Mouse (Mus musculus): ENCODE measurements around the gene Agtpbp1. TPM values are rescaled to one million over a fixed set of nuclear protein-coding genes. Genes with fewer than 3 reads are reported as not detected.

Agtpbp1 gene
- 30.1 and 35.7 TPM in 2 replicates for polyA plus RNA-seq (2015; fragmentation: Nextera tagmentation; extraction: Ambion mirVana)

DNA sequence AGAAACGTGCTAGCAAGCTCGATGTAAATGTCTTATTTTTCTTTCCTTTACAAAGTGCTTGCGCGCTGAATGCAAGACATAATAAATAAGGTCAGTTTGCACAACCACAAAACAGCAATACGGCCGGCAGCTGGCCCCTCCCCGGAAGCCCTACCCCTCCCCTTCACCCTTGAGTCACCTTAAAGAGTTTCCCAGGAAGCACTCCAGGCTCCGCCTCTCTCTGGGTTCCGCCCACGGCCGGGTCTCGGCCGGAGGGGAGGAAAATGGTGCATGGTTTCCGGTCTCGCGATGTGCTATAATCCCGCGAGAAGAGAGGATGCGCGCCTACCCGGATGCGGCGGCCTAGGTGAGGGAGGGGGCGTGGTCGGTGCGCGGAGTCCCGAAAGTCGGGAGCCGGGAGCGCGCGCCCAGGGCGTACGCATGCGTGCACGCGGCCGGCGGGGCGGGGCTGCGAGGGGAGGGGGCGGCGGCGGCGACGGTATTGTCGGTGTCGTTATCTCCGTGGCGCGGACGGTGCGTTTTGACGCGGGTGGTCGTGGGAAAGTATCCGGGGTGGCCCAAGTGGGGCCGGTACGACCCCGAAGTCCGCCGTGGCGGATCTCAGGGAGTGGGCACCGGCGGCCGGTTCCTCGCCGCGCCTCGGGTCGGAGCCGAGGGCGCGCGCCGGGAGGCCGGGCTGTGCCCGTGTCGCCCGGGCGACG lies at the start of gene Agtpbp1, which contains the start of gene Naa35:
TSS of gene Agtpbp1 (minus strand) at position 281 of the 701 bp plus-strand sequence.
TSS of gene Naa35 (plus strand) at position 313 of the 701 bp plus-strand sequence.
- Histone ChIP-seq H3K4me1 (peaks cover 34% of the 10 kb centered on the region), H3K4me3 (peak within 1 kb of the TSS; percentile 93), H3K9me3 (replicated peaks) (no peaks in the 10 kb centered on the region), H3K27ac (peak within 1 kb of the TSS; percentile 76), H3K9ac (peak within 1 kb of the TSS; percentile 94), H3K27me3 (no peaks in the 10 kb centered on the region), H3K4me2 (peak within 1 kb of the TSS; percentile 98), H3K36me3 (ENCODE audit: poor library complexity, severe bottlenecking) (peaks cover 26% of the 10 kb centered on the region)
- WGBS = under 1% methylated on average over 79 of the region's 83 CpGs
- ATAC-seq = peak; percentile 99

DNA sequence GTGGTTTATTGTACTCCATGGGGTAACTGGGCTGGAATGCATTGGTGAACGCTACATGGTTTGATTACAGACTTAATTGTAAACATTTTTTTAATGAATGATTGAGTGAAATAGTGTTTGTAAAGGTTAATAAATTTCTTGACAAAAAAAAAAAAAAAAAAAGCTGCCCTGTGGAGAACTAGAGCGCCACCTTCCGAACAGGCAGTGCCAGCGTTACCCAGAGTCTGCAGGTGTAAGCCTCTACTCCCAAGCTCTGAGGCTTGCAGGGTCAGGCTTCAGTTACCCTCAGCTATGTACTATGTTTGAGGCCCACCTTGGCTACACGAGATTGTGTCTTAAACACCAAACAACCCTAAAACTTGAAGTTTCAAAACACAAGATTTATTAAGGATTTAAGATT lies 49.6 kb upstream of the Agtpbp1 start:
- Histone ChIP-seq H3K4me1 (no peaks in the 10 kb centered on the region), H3K27ac (no peak overlapping the region), H3K27me3 (no peaks in the 10 kb centered on the region), H3K36me3 (ENCODE audit: poor library complexity, severe bottlenecking) (peaks cover 100% of the 10 kb centered on the region), H3K9me3 (replicated peaks) (no peaks in the 10 kb centered on the region), H3K4me3 (no peak overlapping the region), H3K4me2 (no peak overlapping the region), H3K9ac (no peak overlapping the region)
- WGBS = 78% methylated on average over 5 of the region's 5 CpGs
- no peak for ATAC-seq

DNA sequence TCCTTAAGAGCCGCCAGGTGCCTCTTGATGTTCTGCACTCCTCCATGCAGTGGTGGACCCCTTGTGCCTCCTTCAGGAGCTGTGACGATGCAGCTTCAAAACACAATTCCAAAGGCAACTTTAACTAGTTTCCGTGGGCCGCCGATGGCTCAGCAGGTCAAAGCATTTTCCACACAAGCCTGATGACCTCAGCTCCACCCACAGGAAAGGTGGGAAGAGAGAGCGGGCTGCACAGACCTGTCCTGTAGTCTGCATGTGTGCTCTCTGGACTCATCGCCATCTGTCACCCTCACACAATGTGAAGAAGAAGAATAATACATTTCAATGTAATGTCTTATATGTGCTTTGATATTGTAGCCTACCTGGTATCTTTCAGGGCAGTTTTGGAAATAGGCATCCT lies 41.7 kb upstream of the Agtpbp1 start:
- no peak for ATAC-seq
- H3K9me3 ChIP-seq (replicated peaks) = no peaks in the 10 kb centered on the region
- no peak overlapping the region for H3K27ac ChIP-seq
- H3K4me1 ChIP-seq = no peaks in the 10 kb centered on the region
- H3K36me3 ChIP-seq (ENCODE audit: poor library complexity, severe bottlenecking) = peaks cover 89% of the 10 kb centered on the region
- H3K4me2 ChIP-seq = no peak overlapping the region
- H3K9ac ChIP-seq = no peak overlapping the region
- 92% methylated on average over 7 of the region's 7 CpGs for WGBS
- no peaks in the 10 kb centered on the region for H3K27me3 ChIP-seq
- H3K4me3 ChIP-seq = no peak overlapping the region

DNA sequence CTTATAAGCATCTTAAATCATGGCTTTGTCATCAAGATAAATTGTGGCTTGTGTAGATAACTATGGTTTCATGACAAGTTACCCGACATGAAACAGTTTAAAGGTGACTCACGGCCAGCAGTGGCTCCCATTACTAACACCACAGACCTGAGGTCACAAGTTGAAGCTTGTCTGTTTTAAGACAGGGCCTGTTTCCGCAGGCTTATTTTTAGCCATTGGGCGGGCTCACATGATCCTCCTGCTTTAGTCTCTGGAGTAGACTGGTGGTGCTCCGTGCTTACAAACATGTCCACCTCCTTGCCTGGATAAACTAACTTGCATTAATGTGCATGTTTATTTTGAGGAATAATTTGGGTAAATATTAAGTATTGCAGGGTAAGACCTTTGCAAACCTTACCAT lies 39.9 kb upstream of the Agtpbp1 start:
- H3K4me1 ChIP-seq = no peaks in the 10 kb centered on the region
- no peak overlapping the region for H3K9ac ChIP-seq
- H3K4me2 ChIP-seq = no peak overlapping the region
- no peak overlapping the region for H3K27ac ChIP-seq
- ATAC-seq = no peak
- H3K9me3 ChIP-seq (replicated peaks) = no peaks in the 10 kb centered on the region
- H3K4me3 ChIP-seq = no peak overlapping the region
- WGBS = 93% methylated on average over 5 of the region's 5 CpGs
- H3K27me3 ChIP-seq = no peaks in the 10 kb centered on the region
- H3K36me3 ChIP-seq (ENCODE audit: poor library complexity, severe bottlenecking) = peaks cover 89% of the 10 kb centered on the region

DNA sequence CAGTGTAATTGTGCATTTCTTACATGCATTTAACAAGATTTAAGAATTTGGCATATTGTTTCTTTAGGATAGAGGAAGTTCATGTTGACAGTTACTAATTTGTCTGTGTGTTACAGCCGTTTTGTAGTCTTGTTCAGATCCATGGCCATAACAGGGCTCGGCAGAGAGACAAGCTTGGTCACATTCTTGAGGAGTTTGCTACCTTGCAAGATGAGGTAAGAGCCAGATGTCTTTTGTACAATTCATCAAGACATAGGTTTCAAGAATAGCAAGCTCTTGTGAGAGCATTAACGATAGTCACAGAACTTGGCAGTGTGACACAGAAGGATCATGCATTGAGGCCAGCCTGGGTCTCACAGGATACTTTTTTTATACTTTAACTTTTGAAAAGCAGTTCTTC lies 39.4 kb upstream of the Agtpbp1 start:
- ATAC-seq = no peak
- Histone ChIP-seq H3K4me3 (no peak overlapping the region), H3K27me3 (no peaks in the 10 kb centered on the region), H3K36me3 (ENCODE audit: poor library complexity, severe bottlenecking) (peaks cover 86% of the 10 kb centered on the region), H3K9me3 (replicated peaks) (no peaks in the 10 kb centered on the region), H3K4me2 (no peak overlapping the region), H3K4me1 (no peaks in the 10 kb centered on the region), H3K27ac (no peak overlapping the region), H3K9ac (no peak overlapping the region)
- 88% methylated on average over 3 of the region's 3 CpGs for WGBS

DNA sequence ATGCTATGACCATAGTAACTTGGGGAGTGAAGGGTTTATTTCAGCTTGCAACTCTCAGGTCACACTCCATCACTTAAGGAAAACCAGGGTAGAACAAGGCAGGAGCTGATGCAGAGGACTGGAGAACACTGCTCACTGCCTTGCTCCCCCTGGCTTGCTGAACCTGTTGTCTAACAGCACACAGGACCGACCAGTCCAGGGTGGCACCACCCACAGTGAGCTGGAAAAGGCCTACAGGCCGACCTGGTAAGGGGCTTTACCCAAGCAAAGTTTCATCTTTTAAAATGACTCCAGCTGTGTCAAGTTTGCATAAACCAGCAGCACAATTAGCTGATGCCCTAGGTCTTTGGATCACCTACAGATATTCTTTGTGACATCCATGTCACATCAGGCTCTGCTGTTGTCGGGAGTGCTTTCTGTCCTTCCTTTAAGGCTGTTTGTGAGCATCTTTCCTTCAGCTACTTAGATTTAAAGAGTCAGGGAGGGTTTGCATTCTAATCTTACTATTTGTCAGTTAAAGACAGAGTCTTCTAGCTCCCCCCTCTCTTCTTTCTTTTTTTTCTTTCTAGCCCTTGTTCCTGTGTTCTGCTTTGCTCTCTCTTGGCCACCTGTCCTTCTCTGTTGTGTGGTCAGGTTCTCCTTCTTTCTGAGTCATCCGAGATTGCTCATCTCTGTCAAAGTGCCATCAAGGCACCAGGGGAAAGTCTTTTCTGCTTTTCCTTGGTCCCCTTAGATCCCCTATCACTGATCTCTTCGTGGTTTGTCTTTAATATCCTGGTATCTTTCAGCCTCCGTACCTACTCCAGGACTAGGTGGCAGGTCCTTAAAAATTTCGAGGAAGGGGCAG lies 36.8 kb upstream of the Agtpbp1 start:
- no peak for ATAC-seq
- H3K36me3 ChIP-seq (ENCODE audit: poor library complexity, severe bottlenecking) = peaks cover 88% of the 10 kb centered on the region
- H3K27me3 ChIP-seq = no peaks in the 10 kb centered on the region
- no peaks in the 10 kb centered on the region for H3K9me3 ChIP-seq (replicated peaks)
- no peak overlapping the region for H3K27ac ChIP-seq
- H3K4me1 ChIP-seq = no peaks in the 10 kb centered on the region
- WGBS = 94% methylated on average over 7 of the region's 7 CpGs
- no peak overlapping the region for H3K4me3 ChIP-seq
- no peak overlapping the region for H3K9ac ChIP-seq
- H3K4me2 ChIP-seq = no peak overlapping the region

DNA sequence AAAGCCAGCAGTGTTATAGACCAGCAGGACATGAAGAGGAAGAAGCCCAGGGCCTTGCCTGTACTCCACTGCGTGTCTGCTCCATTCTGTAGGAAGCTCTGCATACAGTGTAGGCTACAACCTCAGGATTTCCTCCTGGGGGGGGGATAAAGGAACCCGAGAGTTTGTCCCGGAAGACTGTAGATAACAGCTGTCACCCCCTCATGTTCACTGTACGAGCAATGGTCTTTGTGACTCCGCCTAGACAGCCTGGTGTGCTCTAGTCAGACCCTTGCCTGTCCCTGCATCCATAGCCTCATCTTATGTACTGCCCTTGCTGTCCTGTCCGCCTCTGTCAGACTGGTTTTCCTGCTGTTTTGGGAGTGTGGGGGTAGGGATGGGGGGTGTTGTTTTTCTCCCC lies 33.4 kb upstream of the Agtpbp1 start:
- no peaks in the 10 kb centered on the region for H3K9me3 ChIP-seq (replicated peaks)
- H3K36me3 ChIP-seq (ENCODE audit: poor library complexity, severe bottlenecking) = peaks cover 80% of the 10 kb centered on the region
- no peak overlapping the region for H3K27ac ChIP-seq
- no peak overlapping the region for H3K4me2 ChIP-seq
- no peak overlapping the region for H3K9ac ChIP-seq
- no peak overlapping the region for H3K4me3 ChIP-seq
- WGBS = 96% methylated on average over 6 of the region's 6 CpGs
- H3K4me1 ChIP-seq = no peaks in the 10 kb centered on the region
- ATAC-seq = no peak
- H3K27me3 ChIP-seq = no peaks in the 10 kb centered on the region

DNA sequence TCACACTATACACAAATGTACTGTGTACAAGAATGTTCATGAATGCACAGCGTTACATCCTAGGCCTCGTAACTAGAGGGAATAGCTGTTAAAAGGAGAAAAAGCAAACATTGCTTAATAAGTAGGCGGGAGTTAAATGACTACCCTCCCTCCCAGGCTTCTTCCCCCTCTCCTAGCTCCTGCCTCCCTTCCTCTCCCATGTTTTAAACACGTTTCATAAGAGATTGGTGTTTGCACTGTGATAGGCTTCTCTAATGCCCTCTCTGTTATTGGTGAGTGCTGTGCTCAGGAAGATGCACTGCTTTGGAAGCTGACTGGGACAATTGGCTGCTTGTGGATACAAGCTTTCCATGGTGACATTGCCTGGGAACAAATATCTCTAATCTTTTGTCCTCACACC lies 30.5 kb upstream of the Agtpbp1 start:
- 90% methylated on average over 4 of the region's 4 CpGs for WGBS
- H3K9ac ChIP-seq = no peak overlapping the region
- H3K9me3 ChIP-seq (replicated peaks) = no peaks in the 10 kb centered on the region
- H3K4me2 ChIP-seq = no peak overlapping the region
- H3K4me1 ChIP-seq = no peaks in the 10 kb centered on the region
- peaks cover 77% of the 10 kb centered on the region for H3K36me3 ChIP-seq (ENCODE audit: poor library complexity, severe bottlenecking)
- H3K27ac ChIP-seq = no peak overlapping the region
- no peak overlapping the region for H3K4me3 ChIP-seq
- no peaks in the 10 kb centered on the region for H3K27me3 ChIP-seq
- no peak for ATAC-seq

DNA sequence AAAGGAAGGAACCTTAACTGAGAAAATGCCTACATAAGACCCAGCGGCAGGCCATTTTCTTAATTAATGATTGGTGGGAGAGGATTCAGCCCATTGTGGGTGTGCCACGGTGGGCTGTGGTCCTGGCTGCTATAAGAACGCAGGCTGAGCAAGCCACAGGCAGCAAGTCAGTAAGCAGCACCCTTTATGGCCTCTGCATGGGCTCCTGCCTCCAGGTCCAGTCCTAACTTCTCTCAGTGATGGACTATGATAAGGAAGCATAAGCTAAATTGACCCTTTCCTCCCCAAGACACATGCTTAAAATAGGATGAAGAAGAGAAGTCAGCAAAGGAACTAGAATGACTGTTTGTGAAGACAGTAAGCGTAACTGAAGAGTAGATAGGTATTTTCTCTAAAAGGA lies 30.1 kb upstream of the Agtpbp1 start:
- Histone ChIP-seq H3K27ac (no peak overlapping the region), H3K4me3 (no peak overlapping the region), H3K9me3 (replicated peaks) (no peaks in the 10 kb centered on the region), H3K36me3 (ENCODE audit: poor library complexity, severe bottlenecking) (peaks cover 77% of the 10 kb centered on the region), H3K9ac (no peak overlapping the region), H3K27me3 (no peaks in the 10 kb centered on the region), H3K4me1 (no peaks in the 10 kb centered on the region), H3K4me2 (no peak overlapping the region)
- 91% methylated on average over 4 of the region's 4 CpGs for WGBS
- no peak for ATAC-seq

DNA sequence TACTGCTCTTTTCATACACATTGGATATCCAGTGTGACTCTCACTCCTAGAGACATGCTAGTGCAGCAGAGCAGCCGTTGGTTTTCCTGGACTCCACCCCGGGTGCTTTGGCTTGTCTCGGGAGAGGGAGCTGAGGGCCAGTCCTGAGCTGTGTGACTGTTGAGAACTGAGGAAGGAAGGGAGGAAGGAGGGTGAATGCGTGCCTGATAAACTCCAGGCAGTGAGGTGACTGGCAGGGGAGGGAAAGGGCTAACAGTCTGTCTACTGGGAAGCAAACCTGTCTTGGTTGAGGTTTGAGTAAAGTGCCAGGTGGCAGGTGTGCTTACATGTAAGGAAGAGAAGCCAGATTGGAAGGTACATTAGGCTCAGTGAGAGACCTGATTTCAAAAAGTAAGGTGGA lies 28.8 kb upstream of the Agtpbp1 start:
- Histone ChIP-seq H3K9me3 (replicated peaks) (no peaks in the 10 kb centered on the region), H3K9ac (no peak overlapping the region), H3K36me3 (ENCODE audit: poor library complexity, severe bottlenecking) (peaks cover 80% of the 10 kb centered on the region), H3K4me3 (no peak overlapping the region), H3K27me3 (no peaks in the 10 kb centered on the region), H3K4me2 (no peak overlapping the region), H3K27ac (no peak overlapping the region), H3K4me1 (no peaks in the 10 kb centered on the region)
- 90% methylated on average over 4 of the region's 4 CpGs for WGBS
- ATAC-seq = no peak

DNA sequence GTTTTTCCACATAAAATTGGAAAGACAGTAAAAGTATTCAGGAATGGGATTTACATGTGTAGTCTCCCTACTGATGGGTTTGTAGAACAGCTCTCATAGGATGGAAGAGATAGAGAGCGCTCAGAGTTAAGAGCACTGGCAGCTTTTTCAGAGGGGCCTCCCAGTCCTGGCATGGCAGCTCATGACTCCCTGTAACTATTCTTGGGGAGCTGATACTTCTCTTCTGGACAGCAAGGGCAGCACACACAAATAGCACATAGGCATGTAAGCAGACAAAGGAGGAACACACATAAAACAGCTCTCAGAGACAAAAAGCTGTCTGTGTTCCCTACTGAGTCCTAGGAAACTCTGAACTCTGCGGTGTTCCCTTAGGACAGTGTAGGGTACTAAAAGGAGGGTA lies 25.4 kb upstream of the Agtpbp1 start:
- no peak overlapping the region for H3K9ac ChIP-seq
- 98% methylated on average over 2 of the region's 2 CpGs for WGBS

DNA sequence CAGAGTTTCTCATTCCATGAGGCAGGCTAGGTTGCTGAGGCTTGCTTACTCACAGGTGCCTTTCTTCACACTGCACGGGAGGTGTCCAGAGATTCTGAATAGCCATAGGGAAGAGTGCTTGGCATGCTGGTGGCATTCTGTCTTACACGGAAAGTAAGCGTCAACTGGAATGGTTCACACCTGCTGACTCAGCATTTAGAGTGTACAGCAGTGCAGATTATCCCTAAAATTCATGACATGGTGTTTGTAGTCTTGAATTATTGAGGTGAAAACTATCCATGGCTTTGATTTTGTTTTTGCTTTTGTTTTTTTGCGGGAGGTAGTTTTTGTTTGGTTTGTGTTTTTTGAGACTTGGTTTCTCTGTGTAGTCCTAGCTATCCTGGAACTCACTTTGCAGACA lies 24.9 kb upstream of the Agtpbp1 start:
- H3K27me3 ChIP-seq = no peaks in the 10 kb centered on the region
- H3K4me3 ChIP-seq = no peak overlapping the region
- H3K4me2 ChIP-seq = no peak overlapping the region
- no peak for ATAC-seq
- no peak overlapping the region for H3K9ac ChIP-seq
- H3K9me3 ChIP-seq (replicated peaks) = no peaks in the 10 kb centered on the region
- H3K27ac ChIP-seq = no peak overlapping the region
- H3K36me3 ChIP-seq (ENCODE audit: poor library complexity, severe bottlenecking) = peaks cover 89% of the 10 kb centered on the region
- WGBS = 92% methylated on average over 4 of the region's 4 CpGs
- H3K4me1 ChIP-seq = no peaks in the 10 kb centered on the region

More for the DNA sequence above, 25.4 kb upstream of the Agtpbp1 start:
- H3K9me3 ChIP-seq (replicated peaks) = no peaks in the 10 kb centered on the region
- no peak overlapping the region for H3K4me2 ChIP-seq
- H3K36me3 ChIP-seq (ENCODE audit: poor library complexity, severe bottlenecking) = peaks cover 89% of the 10 kb centered on the region
- H3K4me3 ChIP-seq = no peak overlapping the region
- no peaks in the 10 kb centered on the region for H3K27me3 ChIP-seq
- H3K27ac ChIP-seq = no peak overlapping the region
- no peaks in the 10 kb centered on the region for H3K4me1 ChIP-seq
- ATAC-seq = no peak

All from forebrain, embryonic 13.5 days (tissue).